Mouse (Mus musculus): ENCODE results near the gene Stk16. TPM values are rescaled to one million over a fixed set of nuclear protein-coding genes. Genes with fewer than 3 reads are reported as not detected.
A peak's percentile ranks its signal among the peaks of the same experiment; 100 is the strongest.

Gene Stk16
- polyA plus RNA-seq, 1 experiment from 2014 or later: 110 TPM

DNA sequence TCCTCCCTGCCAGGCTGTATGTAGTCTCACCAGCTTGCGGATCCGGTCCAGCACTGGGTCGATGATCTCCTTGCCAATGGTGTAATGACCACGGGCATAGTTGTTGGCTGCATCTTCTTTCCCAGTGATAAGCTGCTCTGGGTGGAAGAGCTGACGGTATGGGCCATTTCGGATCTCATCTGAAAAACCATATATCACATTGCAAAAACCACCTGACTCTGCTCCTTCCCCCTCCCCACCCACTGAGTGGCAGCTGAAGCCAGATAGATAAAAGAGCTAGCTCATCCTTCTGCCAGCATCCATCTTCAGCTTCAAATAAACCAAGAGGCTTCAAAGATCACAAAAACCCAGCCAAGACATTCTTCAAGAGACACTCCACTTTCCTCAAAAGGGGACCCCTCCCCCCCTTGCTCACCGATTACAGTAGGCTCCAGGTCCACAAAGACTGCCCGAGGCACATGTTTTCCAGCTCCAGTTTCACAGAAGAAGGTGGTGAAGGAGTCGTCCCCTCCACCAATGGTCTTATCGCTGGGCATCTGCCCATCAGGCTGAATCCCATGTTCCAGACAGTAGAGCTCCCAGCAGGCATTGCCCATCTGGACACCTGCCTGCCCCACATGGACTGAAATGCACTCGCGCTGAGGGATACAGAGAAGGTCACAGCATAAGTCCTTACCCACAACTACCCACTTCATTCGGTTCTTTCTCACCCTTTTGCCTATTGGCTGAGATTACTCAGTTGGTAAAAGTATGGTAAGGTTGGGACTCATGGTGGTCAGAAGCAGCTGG is 6.4 kb downstream of the Stk16 start:
- no peak overlapping the region for H3K4me2 ChIP-seq (replicated peaks; ENCODE audit: low read depth, low read length)
- no peak overlapping the region for H3K27ac ChIP-seq (ENCODE audit: low read depth, low read length)
- no peak for ATAC-seq (ENCODE audit: low FRiP score)
- WGBS: 83% methylated on average over 13 of the region's 13 CpGs
- H3K4me3 ChIP-seq (ENCODE audit: low read depth, low read length): no peak overlapping the region
- no peak for DNase-seq (ENCODE audit: low spot score)
- H3K9me3 ChIP-seq (ENCODE audit: control insufficient read depth, low read length): no peaks in the 10 kb centered on the region
- H3K27me3 ChIP-seq (ENCODE audit: control insufficient read depth, insufficient read depth, low read length): peaks cover 46% of the 10 kb centered on the region
- no peak overlapping the region for H3K9ac ChIP-seq (ENCODE audit: low read depth, low read length)
- H3K36me3 ChIP-seq (ENCODE audit: control insufficient read depth, insufficient read depth, low read length): 0 out of 2 replicates have a peak, but pooled peaks cover 2% of the 10 kb centered on the region
- peaks cover 7% of the 10 kb centered on the region for H3K4me1 ChIP-seq (replicated peaks; ENCODE audit: control insufficient read depth, insufficient read depth, low read length)

DNA sequence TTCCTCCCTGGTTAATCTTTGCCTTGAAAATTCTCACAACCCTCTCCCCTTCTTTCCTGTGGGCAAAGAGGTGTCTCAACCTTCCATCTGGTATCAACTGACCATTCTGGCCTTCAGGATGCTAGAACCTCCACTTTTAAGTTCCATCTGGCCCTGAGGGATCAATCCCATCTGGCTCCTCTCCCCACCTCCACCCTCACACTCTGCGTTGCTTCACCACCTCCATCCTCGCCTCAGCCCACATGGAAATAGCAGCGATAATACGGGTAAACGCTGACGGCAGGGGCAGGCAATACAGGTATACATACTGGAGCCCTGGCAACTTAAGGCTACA is 7.2 kb downstream of the Stk16 start:
- H3K4me3 ChIP-seq (ENCODE audit: low read depth, low read length): no peak overlapping the region
- 0 out of 2 replicates have a peak, but pooled peaks cover 2% of the 10 kb centered on the region for H3K36me3 ChIP-seq (ENCODE audit: control insufficient read depth, insufficient read depth, low read length)
- DNase-seq (ENCODE audit: low spot score) (peak; percentile 10), ATAC-seq (ENCODE audit: low FRiP score) (no peak)
- H3K9ac ChIP-seq (ENCODE audit: low read depth, low read length): no peak overlapping the region
- H3K9me3 ChIP-seq (ENCODE audit: control insufficient read depth, low read length): no peaks in the 10 kb centered on the region
- H3K27ac ChIP-seq (ENCODE audit: low read depth, low read length): no peak overlapping the region
- H3K4me1 ChIP-seq (replicated peaks; ENCODE audit: control insufficient read depth, insufficient read depth, low read length): peaks cover 5% of the 10 kb centered on the region
- H3K4me2 ChIP-seq (replicated peaks; ENCODE audit: low read depth, low read length): no peak overlapping the region; the same call in 1 of the 2 replicates
- 6% methylated on average over 6 of the region's 6 CpGs for WGBS
- peaks cover 46% of the 10 kb centered on the region for H3K27me3 ChIP-seq (ENCODE audit: control insufficient read depth, insufficient read depth, low read length)

DNA sequence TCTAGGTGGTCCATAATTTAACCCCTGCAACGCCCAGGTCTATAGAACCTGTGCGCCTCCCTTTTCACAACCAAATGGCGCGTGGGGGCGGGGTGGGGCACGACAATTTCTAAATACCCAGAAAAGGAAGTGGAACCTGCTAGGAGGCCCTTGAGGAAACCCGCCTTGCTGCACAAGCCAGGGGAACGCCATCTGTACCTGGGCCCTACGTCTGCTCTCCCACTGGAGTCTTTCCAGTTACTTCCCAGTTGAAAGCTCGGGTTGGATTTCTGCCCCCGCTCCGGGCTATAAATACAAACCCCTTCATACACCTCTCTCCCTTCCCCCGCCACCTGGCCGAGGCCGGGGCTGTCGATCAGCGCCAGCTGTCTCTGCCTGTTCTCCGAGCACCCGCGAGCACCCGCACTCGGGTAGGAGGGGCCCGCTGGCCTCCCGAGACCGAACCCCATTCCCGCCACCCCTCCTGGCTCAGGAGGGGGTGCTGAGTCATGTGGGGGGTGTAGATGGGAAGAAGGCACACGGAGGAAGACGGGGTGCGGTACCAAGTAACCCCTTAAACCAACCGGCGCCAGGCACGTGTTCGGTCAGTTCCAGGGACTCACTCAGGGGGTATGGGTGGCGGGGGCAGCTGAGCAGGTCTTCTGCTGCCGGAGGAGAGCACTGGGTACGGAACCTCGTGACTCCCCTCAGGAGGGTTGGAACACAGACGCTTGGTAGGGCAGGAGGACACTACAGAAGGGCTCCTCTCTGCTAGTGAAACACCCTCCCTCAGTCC is 7.8 kb downstream of the Stk16 start:
- Histone ChIP-seq H3K9ac (ENCODE audit: low read depth, low read length) (no peak overlapping the region), H3K4me3 (ENCODE audit: low read depth, low read length) (peak overlapping the region; percentile 46), H3K36me3 (ENCODE audit: control insufficient read depth, insufficient read depth, low read length) (0 out of 2 replicates have a peak, but pooled peaks cover 2% of the 10 kb centered on the region), H3K27me3 (ENCODE audit: control insufficient read depth, insufficient read depth, low read length) (peaks cover 46% of the 10 kb centered on the region), H3K4me2 (replicated peaks; ENCODE audit: low read depth, low read length) (peak overlapping the region; percentile 92), H3K9me3 (ENCODE audit: control insufficient read depth, low read length) (no peaks in the 10 kb centered on the region), H3K4me1 (replicated peaks; ENCODE audit: control insufficient read depth, insufficient read depth, low read length) (peaks cover 5% of the 10 kb centered on the region), H3K27ac (ENCODE audit: low read depth, low read length) (no peak overlapping the region)
- under 1% methylated on average over 38 of the region's 38 CpGs for WGBS
- peak; percentile 39 for DNase-seq (ENCODE audit: low spot score)
- ATAC-seq (ENCODE audit: low FRiP score): peak; percentile 52; the same call in 1 of the 2 replicates

DNA sequence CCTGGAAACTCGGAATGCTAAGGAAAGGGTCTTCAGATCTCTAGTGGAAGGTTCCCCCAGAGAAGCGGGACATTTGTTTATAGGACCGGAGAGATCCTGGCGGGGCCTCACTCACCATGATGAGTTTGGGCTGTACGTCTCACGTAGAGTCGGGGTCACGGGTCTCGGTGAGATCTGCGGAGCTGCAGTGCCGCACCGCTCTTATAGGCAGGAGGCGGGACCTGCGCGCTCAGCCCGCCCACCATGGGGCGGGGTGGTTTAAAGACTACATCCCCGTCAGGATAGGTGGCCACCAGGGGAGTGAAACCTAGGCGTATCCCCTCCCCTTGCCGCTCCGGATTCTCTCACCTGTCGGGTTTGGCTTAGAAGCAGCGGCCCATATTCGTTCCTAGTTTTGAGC is 8.4 kb downstream of the Stk16 start:
- WGBS: under 1% methylated on average over 24 of the region's 24 CpGs
- 0 out of 2 replicates have a peak, but pooled peaks cover 2% of the 10 kb centered on the region for H3K36me3 ChIP-seq (ENCODE audit: control insufficient read depth, insufficient read depth, low read length)
- peak overlapping the region; percentile 42; the same call in 1 of the 2 replicates for H3K9ac ChIP-seq (ENCODE audit: low read depth, low read length)
- peaks cover 46% of the 10 kb centered on the region for H3K27me3 ChIP-seq (ENCODE audit: control insufficient read depth, insufficient read depth, low read length)
- ATAC-seq (ENCODE audit: low FRiP score): peak; percentile 79
- H3K9me3 ChIP-seq (ENCODE audit: control insufficient read depth, low read length): no peaks in the 10 kb centered on the region
- H3K4me2 ChIP-seq (replicated peaks; ENCODE audit: low read depth, low read length): peak overlapping the region; percentile 92
- H3K4me1 ChIP-seq (replicated peaks; ENCODE audit: control insufficient read depth, insufficient read depth, low read length): peaks cover 5% of the 10 kb centered on the region
- no peak overlapping the region for H3K27ac ChIP-seq (ENCODE audit: low read depth, low read length)
- DNase-seq (ENCODE audit: low spot score): peak; percentile 79
- H3K4me3 ChIP-seq (ENCODE audit: low read depth, low read length): peak overlapping the region; percentile 46

DNA sequence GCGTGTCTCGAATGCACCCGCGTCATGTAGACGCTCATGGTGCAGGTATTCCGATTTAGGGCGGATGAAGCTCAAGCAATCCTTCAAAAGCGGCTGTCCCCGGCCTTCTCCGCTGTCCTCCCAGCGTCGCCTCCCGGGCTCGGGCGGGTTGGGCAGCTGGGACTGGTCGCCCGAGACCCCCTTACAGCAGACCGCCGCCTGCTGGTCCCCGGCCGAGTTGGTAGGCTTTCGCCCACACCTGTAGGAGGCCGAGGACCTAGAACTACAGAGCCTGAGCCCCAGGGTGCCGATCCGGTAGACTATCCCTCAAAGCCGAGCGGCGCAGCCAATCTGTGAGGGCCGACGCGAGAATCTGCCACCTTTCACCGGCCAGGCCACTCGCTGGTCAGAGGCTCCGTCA is 8.9 kb downstream of the Stk16 start, which contains the start of gene Tuba4a:
Gene Tuba4a (minus strand): TSS at position 335 of the 400 bp plus-strand sequence.
- Histone ChIP-seq H3K4me3 (ENCODE audit: low read depth, low read length) (peak within 1 kb of the TSS; percentile 46), H3K4me2 (replicated peaks; ENCODE audit: low read depth, low read length) (peak within 1 kb of the TSS; percentile 92), H3K27me3 (ENCODE audit: control insufficient read depth, insufficient read depth, low read length) (peaks cover 46% of the 10 kb centered on the region), H3K9ac (ENCODE audit: low read depth, low read length) (peak within 1 kb of the TSS; percentile 42; the same call in 1 of the 2 replicates), H3K9me3 (ENCODE audit: control insufficient read depth, low read length) (no peaks in the 10 kb centered on the region), H3K27ac (ENCODE audit: low read depth, low read length) (no peak within 1 kb of the TSS), H3K4me1 (replicated peaks; ENCODE audit: control insufficient read depth, insufficient read depth, low read length) (peaks cover 5% of the 10 kb centered on the region), H3K36me3 (ENCODE audit: control insufficient read depth, insufficient read depth, low read length) (0 out of 2 replicates have a peak, but pooled peaks cover 2% of the 10 kb centered on the region)
- DNase-seq (ENCODE audit: low spot score): peak; percentile 61
- 0% methylated on average over 34 of the region's 34 CpGs for WGBS
- ATAC-seq (ENCODE audit: low FRiP score): peak; percentile 61

DNA sequence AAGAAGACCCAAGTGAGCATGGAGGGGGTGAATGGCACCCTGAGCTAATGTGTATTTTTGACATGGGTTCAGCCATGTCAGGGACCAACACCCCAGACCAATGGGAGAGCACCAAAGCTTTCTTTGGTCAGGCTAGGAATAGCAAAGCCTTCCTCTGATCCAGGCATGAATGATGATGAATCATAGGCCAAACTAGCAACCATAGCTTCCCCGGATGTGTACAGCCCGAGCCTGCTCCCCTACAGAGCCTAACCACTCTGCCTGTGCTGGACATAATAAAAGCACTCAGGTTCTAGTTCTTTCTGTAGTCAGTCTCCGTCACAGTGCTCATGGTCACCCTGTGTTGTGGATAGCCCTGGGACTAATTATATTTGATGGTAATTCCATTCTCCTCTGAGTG is 10.9 kb downstream of the Stk16 start:
- DNase-seq (ENCODE audit: low spot score) (no peak), ATAC-seq (ENCODE audit: low FRiP score) (no peak)
- no peak overlapping the region for H3K9ac ChIP-seq (ENCODE audit: low read depth, low read length)
- peaks cover 5% of the 10 kb centered on the region for H3K4me1 ChIP-seq (replicated peaks; ENCODE audit: control insufficient read depth, insufficient read depth, low read length)
- H3K9me3 ChIP-seq (ENCODE audit: control insufficient read depth, low read length): no peaks in the 10 kb centered on the region
- no peak overlapping the region for H3K27ac ChIP-seq (ENCODE audit: low read depth, low read length)
- 77% methylated on average over 3 of the region's 3 CpGs for WGBS
- H3K4me2 ChIP-seq (replicated peaks; ENCODE audit: low read depth, low read length): no peak overlapping the region
- H3K4me3 ChIP-seq (ENCODE audit: low read depth, low read length): no peak overlapping the region
- no peaks in the 10 kb centered on the region for H3K36me3 ChIP-seq (ENCODE audit: control insufficient read depth, insufficient read depth, low read length)
- peaks cover 43% of the 10 kb centered on the region for H3K27me3 ChIP-seq (ENCODE audit: control insufficient read depth, insufficient read depth, low read length)

DNA sequence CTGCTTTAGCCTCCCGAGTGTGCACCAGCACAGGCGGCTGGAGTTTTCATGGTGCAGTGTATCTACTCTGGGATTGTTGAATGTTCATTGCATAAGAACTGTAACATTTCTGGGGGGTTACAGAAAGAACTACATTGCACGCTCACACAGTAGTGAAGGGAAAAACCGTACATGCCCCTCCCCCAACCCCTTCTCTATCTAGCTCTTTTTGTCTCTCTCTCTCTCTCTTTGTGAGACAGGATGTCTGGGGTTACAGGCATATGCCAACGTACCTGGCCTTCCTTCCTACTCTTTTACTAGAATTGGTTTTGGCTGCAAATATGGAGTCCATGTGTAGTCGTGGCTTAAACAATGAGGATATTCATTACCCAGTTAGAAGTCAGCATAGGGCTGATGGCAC is 12.3 kb downstream of the Stk16 start:
- H3K36me3 ChIP-seq (ENCODE audit: control insufficient read depth, insufficient read depth, low read length): no peaks in the 10 kb centered on the region
- WGBS: 84% methylated on average over 6 of the region's 6 CpGs
- H3K27me3 ChIP-seq (ENCODE audit: control insufficient read depth, insufficient read depth, low read length): peaks cover 30% of the 10 kb centered on the region
- ATAC-seq (ENCODE audit: low FRiP score) (no peak), DNase-seq (ENCODE audit: low spot score) (no peak)
- H3K9ac ChIP-seq (ENCODE audit: low read depth, low read length): no peak overlapping the region
- no peak overlapping the region for H3K4me3 ChIP-seq (ENCODE audit: low read depth, low read length)
- H3K4me2 ChIP-seq (replicated peaks; ENCODE audit: low read depth, low read length): no peak overlapping the region
- H3K27ac ChIP-seq (ENCODE audit: low read depth, low read length): no peak overlapping the region
- H3K4me1 ChIP-seq (replicated peaks; ENCODE audit: control insufficient read depth, insufficient read depth, low read length): peaks cover 5% of the 10 kb centered on the region
- no peaks in the 10 kb centered on the region for H3K9me3 ChIP-seq (ENCODE audit: control insufficient read depth, low read length)

DNA sequence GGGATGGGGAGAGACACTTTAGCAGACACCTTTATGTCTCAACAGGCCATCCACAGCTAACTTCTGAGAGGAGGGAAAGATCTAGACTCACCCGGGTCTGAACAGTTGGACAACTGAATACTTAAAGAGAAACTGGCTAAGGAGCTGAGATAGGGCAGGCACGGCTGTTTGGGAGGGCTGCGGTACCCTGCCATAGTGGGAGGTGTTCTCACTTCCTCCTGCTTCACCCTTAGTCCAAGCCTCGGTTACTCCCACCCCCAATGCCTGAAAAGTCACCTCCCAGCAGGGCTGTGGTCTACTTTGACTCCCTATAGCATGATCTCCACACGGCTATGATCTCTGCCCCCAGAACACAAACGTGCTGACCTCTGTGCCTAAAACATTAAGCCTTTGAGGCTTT is 12.9 kb downstream of the Stk16 start:
- DNase-seq (ENCODE audit: low spot score): no peak
- 76% methylated on average over 6 of the region's 6 CpGs for WGBS

More for the DNA sequence above, 12.9 kb downstream of the Stk16 start:
- no peak for ATAC-seq (ENCODE audit: low FRiP score)
- peaks cover 24% of the 10 kb centered on the region for H3K27me3 ChIP-seq (ENCODE audit: control insufficient read depth, insufficient read depth, low read length)
- H3K4me3 ChIP-seq (ENCODE audit: low read depth, low read length): no peak overlapping the region
- H3K36me3 ChIP-seq (ENCODE audit: control insufficient read depth, insufficient read depth, low read length): no peaks in the 10 kb centered on the region
- H3K9me3 ChIP-seq (ENCODE audit: control insufficient read depth, low read length): no peaks in the 10 kb centered on the region
- peaks cover 3% of the 10 kb centered on the region for H3K4me1 ChIP-seq (replicated peaks; ENCODE audit: control insufficient read depth, insufficient read depth, low read length)
- no peak overlapping the region for H3K4me2 ChIP-seq (replicated peaks; ENCODE audit: low read depth, low read length)
- no peak overlapping the region for H3K27ac ChIP-seq (ENCODE audit: low read depth, low read length)
- no peak overlapping the region for H3K9ac ChIP-seq (ENCODE audit: low read depth, low read length)

Data from hindbrain, embryonic 11.5 days (tissue).